Mouse (Mus musculus) erythroblast, embryonic 14.5 days (primary cell): ENCODE data around the gene Cga. TPM values are rescaled to one million over a fixed set of nuclear protein-coding genes. Genes with fewer than 3 reads are reported as not detected.

Experiments used
- H3K27me3 ChIP-seq: 2 replicates; pipeline ENCODE4 v1.6.1; 2012; ENCODE audit warnings: inconsistent platforms; ENCODE audit not compliant: control insufficient read depth
- H3K36me3 ChIP-seq: 2 replicates; pipeline ENCODE4 v1.6.1; 2012; ENCODE audit warnings: mild to moderate bottlenecking, inconsistent platforms; ENCODE audit not compliant: control insufficient read depth
- H3K4me1 ChIP-seq: 2 replicates; pipeline ENCODE4 v1.6.1; 2012; ENCODE audit warnings: inconsistent platforms; ENCODE audit not compliant: control insufficient read depth
- H3K4me3 ChIP-seq: replicated peaks from 2 replicates; pipeline ENCODE3; 2012; ENCODE audit warnings: moderate library complexity, mild to moderate bottlenecking, inconsistent platforms
- H3K9me3 ChIP-seq: 2 replicates; pipeline ENCODE4 v1.6.1; 2012; ENCODE audit warnings: low read length, inconsistent platforms, mixed read lengths; ENCODE audit not compliant: control insufficient read depth
- GATA1 ChIP-seq: IDR thresholded peaks from 2 replicates; pipeline ENCODE4 v1.6.1; 2012; ENCODE audit warnings: low read length, inconsistent platforms, mixed read lengths
- TAL1 ChIP-seq: IDR thresholded peaks from 3 replicates; pipeline ENCODE4 v1.6.1; 2012; ENCODE audit warnings: low read length, inconsistent platforms, mixed read lengths
- polyA plus RNA-seq: library from polyadenylated mRNA; stranded (reverse); fragments of >175 nt; gene quantifications from 2 replicates; pipeline ENCODE4 v1.2.3, GENCODE M21; 2012

The Cga gene
- not detected in 2 replicates for polyA plus RNA-seq

GRCm38 (mm10) chr4:34893479-34893878 lies at the start of gene Cga:
Gene Cga, plus strand, starts transcription at chr4:34893779.
- H3K4me3 ChIP-seq = no peak within 1 kb of the TSS
- TF ChIP-seq GATA1 (no peak), TAL1 (no peak)
- no peaks in the 10 kb centered on the region for H3K36me3 ChIP-seq
- no peaks in the 10 kb centered on the region for H3K9me3 ChIP-seq
- H3K4me1 ChIP-seq = peaks cover 16% of the 10 kb centered on the region
- peaks cover 40% of the 10 kb centered on the region for H3K27me3 ChIP-seq

GRCm38 (mm10) chr4:34843839-34844238 lies 49.7 kb upstream of the Cga start:
- Histone ChIP-seq H3K4me1 (peaks cover 4% of the 10 kb centered on the region), H3K36me3 (peaks cover 12% of the 10 kb centered on the region), H3K27me3 (no peaks in the 10 kb centered on the region), H3K4me3 (no peak overlapping the region), H3K9me3 (no peaks in the 10 kb centered on the region)
- TF ChIP-seq GATA1 (no peak), TAL1 (no peak)

GRCm38 (mm10) chr4:34847679-34848309 lies 45.8 kb upstream of the Cga start:
- TF ChIP-seq TAL1 (no peak), GATA1 (no peak)
- Histone ChIP-seq H3K9me3 (no peaks in the 10 kb centered on the region), H3K36me3 (peaks cover 13% of the 10 kb centered on the region), H3K4me3 (no peak overlapping the region), H3K27me3 (no peaks in the 10 kb centered on the region), H3K4me1 (peaks cover 4% of the 10 kb centered on the region)

GRCm38 (mm10) chr4:34850156-34850555 lies 43.4 kb upstream of the Cga start:
- H3K9me3 ChIP-seq = no peaks in the 10 kb centered on the region
- peaks cover 2% of the 10 kb centered on the region for H3K4me1 ChIP-seq
- H3K4me3 ChIP-seq = no peak overlapping the region
- H3K36me3 ChIP-seq = peaks cover 18% of the 10 kb centered on the region
- TF ChIP-seq TAL1 (no peak), GATA1 (no peak)
- H3K27me3 ChIP-seq = no peaks in the 10 kb centered on the region

- Histone ChIP-seq H3K4me3 (no peak overlapping the region), H3K4me1 (no peaks in the 10 kb centered on the region), H3K9me3 (no peaks in the 10 kb centered on the region), H3K36me3 (peaks cover 18% of the 10 kb centered on the region), H3K27me3 (no peaks in the 10 kb centered on the region)
- TF ChIP-seq GATA1 (no peak), TAL1 (no peak)
Measured at GRCm38 (mm10) chr4:34852051-34852450, 41.5 kb upstream of the Cga start.

- Histone ChIP-seq H3K27me3 (no peaks in the 10 kb centered on the region), H3K4me3 (no peak overlapping the region), H3K9me3 (no peaks in the 10 kb centered on the region), H3K4me1 (peaks cover 10% of the 10 kb centered on the region), H3K36me3 (peaks cover 15% of the 10 kb centered on the region)
- TF ChIP-seq TAL1 (no peak), GATA1 (no peak)
Measured at GRCm38 (mm10) chr4:34855966-34856365, 37.6 kb upstream of the Cga start.

- no peak for TF ChIP-seq TAL1
- TF ChIP-seq GATA1 = no peak
- no peaks in the 10 kb centered on the region for H3K27me3 ChIP-seq
- no peak overlapping the region for H3K4me3 ChIP-seq
- H3K36me3 ChIP-seq = peaks cover 7% of the 10 kb centered on the region
- H3K4me1 ChIP-seq = peaks cover 10% of the 10 kb centered on the region
- no peaks in the 10 kb centered on the region for H3K9me3 ChIP-seq
Measured at GRCm38 (mm10) chr4:34858903-34859302, 34.7 kb upstream of the Cga start.

- H3K4me3 ChIP-seq = no peak overlapping the region
Measured at GRCm38 (mm10) chr4:34859416-34859815, 34.2 kb upstream of the Cga start.

GRCm38 (mm10) chr4:34861438-34861837 lies 32.1 kb upstream of the Cga start:
- Histone ChIP-seq H3K4me1 (peaks cover 10% of the 10 kb centered on the region), H3K27me3 (no peaks in the 10 kb centered on the region), H3K9me3 (no peaks in the 10 kb centered on the region), H3K4me3 (no peak overlapping the region), H3K36me3 (peaks cover 2% of the 10 kb centered on the region)
- TF ChIP-seq GATA1 (no peak), TAL1 (no peak)

More at GRCm38 (mm10) chr4:34859416-34859815, 34.2 kb upstream of the Cga start:
- TF ChIP-seq TAL1 = no peak
- no peak for TF ChIP-seq GATA1
- H3K36me3 ChIP-seq = peaks cover 2% of the 10 kb centered on the region
- no peaks in the 10 kb centered on the region for H3K27me3 ChIP-seq
- peaks cover 10% of the 10 kb centered on the region for H3K4me1 ChIP-seq
- H3K9me3 ChIP-seq = no peaks in the 10 kb centered on the region

- H3K27me3 ChIP-seq = no peaks in the 10 kb centered on the region
- H3K36me3 ChIP-seq = peaks cover 2% of the 10 kb centered on the region; the same call in 1 of the 2 replicates
- H3K4me1 ChIP-seq = peaks cover 7% of the 10 kb centered on the region
- H3K9me3 ChIP-seq = no peaks in the 10 kb centered on the region
- TF ChIP-seq GATA1 (no peak), TAL1 (no peak)
- no peak overlapping the region for H3K4me3 ChIP-seq
Measured at GRCm38 (mm10) chr4:34869813-34870212, 23.8 kb upstream of the Cga start.
